ENCODE assay signal across 19 mouse cellular contexts in genomic region chr11:72378222-72378621, GRCm38 (mm10). TPM values are rescaled to one million over a fixed set of nuclear protein-coding genes. Genes with fewer than 3 reads are reported as not detected.
"Had no signal": no experiment of that assay in that cellular context is flagged by ENCODE, and none has a peak within 500 bp of the region (broad histone marks: within the 10 kb centered on the region; RNA-seq: fewer than 3 reads in every experiment).

No protein-coding gene starts in this region.

- DNase-seq: kidney, adult 8-10 months; kidney, postnatal 25 days; layer of hippocampus, adult 9-11 months; layer of hippocampus, postnatal 36 days; liver, embryonic 13.5 days; liver, postnatal 0 days; lung, postnatal 14 days; midbrain, embryonic 14.5 days; right cerebral cortex, adult 18-20 months; right cerebral cortex, postnatal 25 days; thymus, postnatal 25 days had no signal

- H3K36me3 ChIP-seq: limb, embryonic 12.5 days; liver, embryonic 13.5 days; neural tube, embryonic 15.5 days had no signal

- H3K4me2 ChIP-seq: limb, embryonic 12.5 days; liver, embryonic 13.5 days; neural tube, embryonic 15.5 days had no signal

- H3K27ac ChIP-seq: limb, embryonic 12.5 days; liver, embryonic 13.5 days; neural tube, embryonic 15.5 days; stomach, postnatal 0 days had no signal

- ATAC-seq: intestine, postnatal 0 days; liver, postnatal 0 days had no signal

- H3K9me3 ChIP-seq: limb, embryonic 12.5 days; liver, embryonic 13.5 days; neural tube, embryonic 15.5 days had no signal

- H3K4me1 ChIP-seq: liver, embryonic 13.5 days; neural tube, embryonic 15.5 days had no signal

- H3K9ac ChIP-seq: limb, embryonic 12.5 days; liver, embryonic 13.5 days; liver, postnatal 0 days; neural tube, embryonic 15.5 days had no signal

- H3K27me3 ChIP-seq: limb, embryonic 12.5 days; liver, embryonic 13.5 days; neural tube, embryonic 15.5 days had no signal

- H3K4me3 ChIP-seq: limb, embryonic 12.5 days; liver, embryonic 13.5 days; myocyte; neural tube, embryonic 15.5 days had no signal

RNA-seq across cellular contexts. Expression of gene Tekt1, which starts 16.0 kb away (rescaled TPM):
- total RNA-seq: megakaryocyte progenitor cell, adult 5-6 weeks had no signal
- polyA plus RNA-seq: liver, embryonic 13.5 days; liver, postnatal 0 days; myocyte; stomach, postnatal 0 days had no signal

RNA-seq across cellular contexts. Expression of gene Smtnl2, which starts 33.3 kb away (rescaled TPM):
- total RNA-seq: megakaryocyte progenitor cell, adult 5-6 weeks had no signal

RNA-seq across cellular contexts. Expression of gene Ggt6, which starts 57.1 kb away (rescaled TPM):
- total RNA-seq: layer of hippocampus, postnatal 36 days; left cerebral cortex, postnatal 25 days; megakaryocyte progenitor cell, adult 5-6 weeks had no signal
- polyA plus RNA-seq: liver, embryonic 13.5 days; midbrain, embryonic 14.5 days; myocyte; neural tube, embryonic 11.5 days; neural tube, embryonic 15.5 days had no signal
